Mouse (Mus musculus): ENCODE measurements at regions not wholly inside any gene's neighbourhood (a gene's known extent, or its start where the extent isn't known, plus 50 kb on each side); places are given as distances from the start of the nearest gene placed in this dataset.

GRCm38 (mm10) chr5:50457621-50458020, 398.8 kb upstream of the Adgra3 start:
- no peaks in the 10 kb centered on the region for H3K4me1 ChIP-seq (ENCODE audit: insufficient read depth)
- H3K4me2 ChIP-seq (ENCODE audit: low read depth): no peak overlapping the region
- no peak overlapping the region for H3K9ac ChIP-seq
- H3K27ac ChIP-seq (ENCODE audit: low read depth, low read length): no peak overlapping the region
- H3K36me3 ChIP-seq (ENCODE audit: insufficient read depth): no peaks in the 10 kb centered on the region
- no peak for TF ChIP-seq CTCF (IDR thresholded peaks at IDR 0.05; ENCODE audit: low read depth)
- ATAC-seq: peak; percentile 95
- H3K9me3 ChIP-seq (ENCODE audit: low read length): no peaks in the 10 kb centered on the region
- H3K4me3 ChIP-seq (ENCODE audit: low read depth, low read length): no peak overlapping the region
- 19% methylated on average over 6 of the region's 6 CpGs for WGBS
- peak; percentile 90 for DNase-seq
- no peaks in the 10 kb centered on the region for H3K27me3 ChIP-seq (ENCODE audit: insufficient read depth, low read length)

GRCm38 (mm10) chr5:50454387-50454786, 395.6 kb upstream of the Adgra3 start:
- H3K4me1 ChIP-seq (ENCODE audit: insufficient read depth): no peaks in the 10 kb centered on the region
- no peaks in the 10 kb centered on the region for H3K36me3 ChIP-seq (ENCODE audit: insufficient read depth)
- H3K27ac ChIP-seq (ENCODE audit: low read depth, low read length): no peak overlapping the region
- no peak overlapping the region for H3K4me2 ChIP-seq (ENCODE audit: low read depth)
- 73% methylated on average over 2 of the region's 2 CpGs for WGBS
- no peaks in the 10 kb centered on the region for H3K27me3 ChIP-seq (ENCODE audit: insufficient read depth, low read length)
- no peak for DNase-seq
- no peak overlapping the region for H3K9ac ChIP-seq
- H3K4me3 ChIP-seq (ENCODE audit: low read depth, low read length): no peak overlapping the region
- TF ChIP-seq CTCF (IDR thresholded peaks at IDR 0.05; ENCODE audit: low read depth): no peak
- H3K9me3 ChIP-seq (ENCODE audit: low read length): no peaks in the 10 kb centered on the region
- no peak for ATAC-seq

GRCm38 (mm10) chr5:50406923-50407322, 348.1 kb upstream of the Adgra3 start:
- Histone ChIP-seq H3K4me2 (ENCODE audit: low read depth) (no peak overlapping the region), H3K4me1 (ENCODE audit: insufficient read depth) (no peaks in the 10 kb centered on the region), H3K9me3 (ENCODE audit: low read length) (no peaks in the 10 kb centered on the region), H3K9ac (no peak overlapping the region), H3K27me3 (ENCODE audit: insufficient read depth, low read length) (no peaks in the 10 kb centered on the region), H3K4me3 (ENCODE audit: low read depth, low read length) (no peak overlapping the region), H3K36me3 (ENCODE audit: insufficient read depth) (no peaks in the 10 kb centered on the region), H3K27ac (ENCODE audit: low read depth, low read length) (no peak overlapping the region)
- ATAC-seq (no peak), DNase-seq (no peak)
- no peak for TF ChIP-seq CTCF (IDR thresholded peaks at IDR 0.05; ENCODE audit: low read depth)
- WGBS: 17% methylated on average over 1 of the region's 1 CpGs

- TF ChIP-seq CTCF (IDR thresholded peaks at IDR 0.05; ENCODE audit: low read depth): no peak
- Histone ChIP-seq H3K4me2 (ENCODE audit: low read depth) (no peak overlapping the region), H3K4me1 (ENCODE audit: insufficient read depth) (no peaks in the 10 kb centered on the region), H3K27ac (ENCODE audit: low read depth, low read length) (no peak overlapping the region), H3K9ac (no peak overlapping the region), H3K36me3 (ENCODE audit: insufficient read depth) (no peaks in the 10 kb centered on the region), H3K4me3 (ENCODE audit: low read depth, low read length) (no peak overlapping the region), H3K27me3 (ENCODE audit: insufficient read depth, low read length) (no peaks in the 10 kb centered on the region), H3K9me3 (ENCODE audit: low read length) (no peaks in the 10 kb centered on the region)
- peak; percentile 8; the same call in 1 of the 2 replicates for ATAC-seq
- DNase-seq: no peak
- WGBS: 26% methylated on average over 3 of the region's 3 CpGs
These were observed 347.7 kb upstream of the Adgra3 start for GRCm38 (mm10) chr5:50406520-50406919.

Measured in forebrain, postnatal 0 days (tissue).